Mouse (Mus musculus): ENCODE measurements at regions not wholly inside any gene's neighbourhood (a gene's known extent, or its start where the extent isn't known, plus 50 kb on each side); places are given as distances from the start of the nearest gene placed in this dataset.

DNA sequence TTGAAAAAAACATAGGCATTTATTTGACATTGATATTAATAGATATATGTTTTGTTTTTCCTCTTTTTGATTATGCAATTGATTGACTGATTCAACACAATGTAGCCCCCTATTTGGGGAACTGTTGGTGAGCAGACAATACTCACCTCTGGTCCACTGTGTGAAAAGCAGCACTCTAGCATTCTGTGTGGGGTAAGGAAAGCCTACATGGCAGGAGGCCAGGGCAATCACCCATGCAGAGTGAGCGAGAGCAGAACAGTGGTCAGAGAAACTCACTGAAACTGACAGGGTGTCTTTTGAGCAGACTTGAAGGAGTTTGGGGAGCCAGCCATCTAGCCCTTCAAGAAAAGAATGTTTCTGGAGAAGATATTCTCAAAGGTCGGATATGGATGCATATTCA lies 73.2 kb upstream of the Azi2 start:
- DNase-seq (ENCODE audit: low spot score): no peak

GRCm38 (mm10) chr9:117966326-117966989 lies 73.8 kb upstream of the Azi2 start:
- no peak for DNase-seq (ENCODE audit: low spot score)

GRCm38 (mm10) chr9:117962088-117963030 lies 77.9 kb upstream of the Azi2 start:
- peak; percentile 22 for DNase-seq (ENCODE audit: low spot score)

- DNase-seq (ENCODE audit: low spot score): no peak
Observed at GRCm38 (mm10) chr9:117959845-117960244, 80.5 kb upstream of the Azi2 start.

DNA sequence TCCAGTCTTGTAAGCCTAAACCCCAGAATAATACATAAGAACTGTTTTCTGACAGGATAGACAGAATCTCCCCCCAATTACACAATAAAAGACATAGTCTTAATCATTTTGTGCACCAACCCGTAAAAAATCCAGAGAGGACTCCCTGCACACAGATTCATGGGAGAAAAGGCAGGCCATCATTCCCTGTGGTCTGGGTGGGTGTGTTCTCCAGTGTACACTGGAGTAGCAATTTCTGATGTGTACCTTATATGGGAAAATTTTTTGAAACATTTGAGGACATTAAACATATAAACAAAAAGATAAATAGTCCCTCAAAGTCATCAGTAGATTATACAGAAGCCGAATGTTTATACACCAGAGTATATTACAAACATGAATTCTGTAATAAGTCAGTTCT lies 83.1 kb upstream of the Azi2 start:
- DNase-seq (ENCODE audit: low spot score): no peak

DNA sequence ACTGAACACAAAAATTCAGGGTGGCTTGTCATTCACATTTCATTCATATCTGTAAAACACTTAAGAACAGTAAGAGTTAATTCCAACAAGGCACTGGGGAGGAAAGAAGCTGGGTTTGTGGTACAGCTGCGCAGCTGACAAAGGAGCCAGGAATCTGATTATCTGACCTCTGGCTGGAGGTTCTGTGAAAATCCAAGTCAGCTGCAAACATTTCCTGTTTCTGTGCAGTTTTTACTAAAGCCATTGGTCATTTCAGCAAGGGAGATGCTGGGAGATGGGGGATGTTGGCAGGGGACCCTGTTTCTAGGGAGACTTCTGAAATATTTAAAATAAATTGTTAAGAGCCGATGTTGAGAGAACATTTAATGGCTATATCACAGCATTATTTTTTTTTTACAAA lies 83.6 kb upstream of the Azi2 start:
- no peak for DNase-seq (ENCODE audit: low spot score)

DNA sequence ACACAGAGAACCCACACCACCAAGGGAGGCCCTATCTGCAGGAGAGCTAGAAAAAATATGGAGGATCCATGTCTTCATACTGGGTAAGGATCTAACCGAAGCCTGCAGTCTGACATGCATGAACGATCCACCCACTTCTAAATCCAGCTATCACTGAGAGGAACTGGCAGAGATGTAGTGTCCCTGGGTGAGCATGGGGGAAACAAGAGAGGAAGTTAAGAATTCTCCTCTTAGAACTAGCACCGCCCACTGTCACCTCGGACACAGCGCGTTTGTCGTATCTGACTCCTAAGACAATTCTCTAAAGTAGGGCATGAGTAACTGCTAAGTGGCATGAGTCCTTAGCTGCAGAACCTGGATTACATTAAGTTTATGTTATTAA lies 112.8 kb upstream of the Azi2 start:
- no peak for DNase-seq (ENCODE audit: low spot score)

- DNase-seq (ENCODE audit: low spot score): peak; percentile 68
Observed at GRCm38 (mm10) chr9:117926700-117927465, 113.4 kb upstream of the Azi2 start.

DNA sequence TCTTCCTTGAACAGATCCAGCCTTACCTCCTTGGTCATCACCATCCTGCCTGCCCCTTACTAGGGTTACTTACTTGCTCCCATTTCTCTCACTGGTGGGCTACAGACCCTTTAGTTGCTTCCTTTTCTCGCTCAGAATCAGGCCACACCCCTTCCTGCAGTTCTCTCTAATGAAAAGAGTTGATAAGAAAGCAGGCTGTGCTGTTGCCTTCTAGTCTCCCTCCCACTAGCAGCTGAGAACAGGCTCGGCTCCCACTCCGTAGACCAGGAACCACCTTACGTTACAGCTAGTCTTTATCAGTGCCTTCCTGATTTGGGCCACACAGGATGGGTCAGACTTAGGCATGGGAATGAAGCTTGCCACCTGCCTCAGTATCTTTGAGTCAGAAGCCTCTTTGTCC lies 117.3 kb upstream of the Azi2 start:
- no peak for DNase-seq (ENCODE audit: low spot score)

DNA sequence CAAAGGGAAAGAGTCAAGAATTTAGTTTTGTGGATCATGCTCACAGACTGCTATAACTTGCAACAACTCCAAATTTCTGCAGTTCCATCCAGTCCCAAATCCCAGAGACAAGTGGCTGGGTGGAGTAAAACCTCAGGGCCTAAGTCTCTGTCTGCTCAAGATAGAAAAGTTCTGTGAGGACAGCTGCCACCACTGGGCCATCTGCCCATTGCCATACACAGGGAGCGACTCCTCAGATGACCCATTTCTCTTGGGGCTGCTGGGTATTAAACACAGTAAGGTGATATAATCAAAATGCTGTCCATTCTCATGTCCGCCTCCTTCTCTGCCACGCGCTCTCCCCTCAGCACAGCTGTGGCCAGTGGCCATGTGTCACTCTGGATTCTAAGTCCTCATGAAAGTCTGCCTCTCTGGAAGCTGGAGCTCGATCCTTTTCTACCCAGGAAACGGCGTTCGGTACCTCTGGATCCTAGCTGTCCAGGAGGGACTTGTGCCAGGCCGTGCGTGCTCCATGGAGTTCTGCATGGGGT lies 132.3 kb upstream of the Azi2 start:
- DNase-seq (ENCODE audit: low spot score): no peak

DNA sequence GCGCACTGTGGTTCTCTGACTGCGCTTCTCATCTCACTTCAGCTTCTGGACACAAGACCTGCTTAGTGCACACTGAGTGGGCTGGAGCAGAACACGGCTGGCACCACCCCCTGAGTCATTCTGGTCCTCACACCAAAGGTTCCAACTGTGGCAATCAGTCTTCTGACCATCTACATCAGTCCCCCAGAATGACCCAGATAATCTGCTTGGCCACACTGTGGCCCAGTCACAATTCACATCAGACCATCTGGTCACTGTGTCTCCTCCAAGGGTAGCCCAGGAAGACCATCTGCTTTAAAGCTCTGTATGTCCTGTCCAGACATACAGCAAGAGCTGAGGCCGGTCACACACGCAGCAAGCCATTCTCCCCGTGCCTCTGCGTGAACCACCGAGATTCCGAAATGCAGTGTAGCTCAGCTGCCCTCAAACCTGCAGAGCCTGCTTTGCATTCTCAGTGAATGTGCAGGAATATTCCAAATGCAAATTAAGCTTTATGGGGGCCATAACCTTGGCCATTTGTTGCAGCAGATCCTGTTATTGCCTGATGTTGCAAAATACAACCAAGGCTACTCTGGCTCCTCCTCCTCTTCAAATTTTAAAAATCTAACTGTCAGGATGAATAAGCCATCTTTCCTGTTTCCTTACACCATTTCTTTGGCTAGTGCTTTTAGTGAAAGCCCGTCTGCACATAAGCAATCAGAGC lies 135.1 kb upstream of the Azi2 start:
- no peak for DNase-seq (ENCODE audit: low spot score)

GRCm38 (mm10) chr9:117904621-117905020 lies 135.7 kb upstream of the Azi2 start:
- no peak for DNase-seq (ENCODE audit: low spot score)

GRCm38 (mm10) chr9:117903025-117903424 lies 137.3 kb upstream of the Azi2 start:
- DNase-seq (ENCODE audit: low spot score): peak; percentile 8

DNA sequence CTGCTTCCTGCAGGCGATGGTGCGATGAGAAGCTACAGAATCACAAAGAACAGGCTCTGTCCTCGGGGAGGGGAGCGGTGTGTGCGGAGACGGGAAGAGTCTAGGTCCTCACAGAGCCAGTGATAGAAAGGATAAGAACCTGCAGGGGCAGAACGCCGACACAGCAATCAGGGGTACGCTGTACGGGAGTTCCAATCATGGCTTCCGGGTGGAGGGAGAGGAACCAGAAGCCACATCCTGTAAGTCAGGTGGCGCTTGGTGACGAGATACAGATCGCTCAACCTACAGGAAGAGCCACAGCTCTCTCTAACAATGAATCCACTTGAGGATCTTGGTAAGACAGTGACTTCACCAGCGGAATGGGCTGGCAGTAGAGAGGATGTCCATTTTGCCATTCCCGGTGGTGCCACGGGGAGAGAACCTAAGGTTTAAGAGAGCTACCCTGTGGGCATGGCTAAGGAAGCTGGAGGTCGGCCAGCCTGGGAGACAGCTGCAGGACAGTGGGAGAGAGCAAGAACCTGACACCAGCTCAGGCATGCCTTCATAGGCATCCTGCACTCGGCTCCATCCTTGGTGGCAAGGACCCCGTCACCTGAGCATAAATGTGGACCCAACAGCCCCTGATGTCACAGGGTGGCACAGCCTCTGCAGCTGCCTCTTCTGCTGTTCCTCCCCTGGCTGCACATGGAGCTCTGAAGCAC lies 137.9 kb upstream of the Azi2 start:
- peak; percentile 83 for DNase-seq (ENCODE audit: low spot score)

DNA sequence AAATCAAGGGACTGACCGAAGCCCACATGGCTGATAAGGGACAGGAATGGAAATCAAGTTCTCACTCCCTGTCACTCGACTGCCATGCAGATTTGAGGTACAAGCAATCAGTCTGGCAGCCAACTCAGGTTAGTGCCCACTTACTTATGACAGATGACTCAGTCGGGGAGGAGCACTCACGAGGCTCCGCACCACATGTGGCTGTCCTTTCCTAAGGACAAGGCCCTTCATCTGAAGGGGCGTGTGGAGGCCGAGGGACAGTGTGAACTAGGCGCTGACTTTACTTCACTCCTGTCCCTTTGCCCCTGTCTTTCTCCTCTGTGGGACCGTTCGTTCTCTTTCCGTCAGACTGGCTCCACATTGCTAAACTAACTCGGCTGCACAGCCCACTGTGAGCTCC lies 139.7 kb upstream of the Azi2 start:
- no peak for DNase-seq (ENCODE audit: low spot score)

DNA sequence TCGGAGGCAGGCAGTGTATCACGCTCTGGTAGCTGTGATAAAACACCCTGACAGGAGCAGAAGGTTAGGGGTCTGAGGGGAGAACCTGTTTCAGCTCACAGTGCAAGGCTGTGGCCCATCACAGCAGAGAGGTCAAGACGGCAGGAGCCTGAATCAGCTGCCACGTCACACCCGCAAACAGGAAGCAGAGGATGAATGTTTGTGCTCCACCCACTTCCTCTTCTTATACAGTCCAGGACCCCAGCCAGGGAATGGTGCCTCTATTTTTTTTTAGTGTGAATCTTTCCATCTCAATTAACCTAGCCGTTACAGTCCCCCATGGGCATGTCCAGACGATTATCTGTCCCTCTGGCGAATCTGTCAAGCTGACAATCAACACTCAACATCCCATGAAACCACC lies 143.8 kb upstream of the Azi2 start:
- DNase-seq (ENCODE audit: low spot score): no peak

GRCm38 (mm10) chr9:117892601-117893000 lies 147.7 kb upstream of the Azi2 start:
- DNase-seq (ENCODE audit: low spot score): peak; percentile 54

DNA sequence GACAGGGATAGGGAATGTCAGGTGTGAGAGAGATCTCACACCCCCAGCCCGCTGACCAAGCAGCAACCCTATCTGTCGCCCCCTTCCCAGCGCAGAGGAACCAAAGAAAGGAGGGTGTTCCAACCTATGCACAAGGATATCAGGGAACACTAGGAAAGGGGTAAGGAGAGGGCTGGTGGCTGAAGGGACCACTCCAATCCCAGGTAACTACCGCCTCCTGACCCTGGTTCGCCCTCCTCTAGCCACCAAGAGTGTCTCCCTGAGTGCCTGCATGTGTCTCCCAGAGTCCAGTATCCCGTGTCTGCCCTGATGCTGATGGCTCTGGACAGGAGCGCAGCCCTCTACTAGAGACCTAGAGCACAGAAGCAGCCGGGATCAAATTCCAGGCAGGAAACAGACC lies 167.1 kb upstream of the Azi2 start:
- no peak for DNase-seq (ENCODE audit: low spot score)

GRCm38 (mm10) chr9:117872387-117873081 lies 167.8 kb upstream of the Azi2 start:
- no peak for DNase-seq (ENCODE audit: low spot score)

DNA sequence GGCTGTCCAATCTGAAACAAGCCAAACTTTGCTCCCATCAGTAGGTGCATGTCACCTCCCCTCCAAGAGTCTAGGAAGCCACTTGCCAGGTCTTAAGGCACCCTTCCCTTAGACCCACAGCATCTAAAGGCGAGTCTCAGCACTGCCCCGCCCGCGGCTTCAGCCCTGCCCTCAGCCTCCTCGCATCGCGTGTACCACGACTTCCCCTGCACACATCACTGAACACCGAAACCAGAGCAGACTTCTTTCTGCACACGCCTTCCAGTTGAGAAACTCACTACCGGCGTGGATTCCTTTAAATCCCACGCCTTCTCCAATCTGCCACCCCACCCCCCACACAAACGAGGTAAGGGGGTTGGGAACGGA lies 168.3 kb upstream of the Azi2 start:
- no peak for DNase-seq (ENCODE audit: low spot score)

DNA sequence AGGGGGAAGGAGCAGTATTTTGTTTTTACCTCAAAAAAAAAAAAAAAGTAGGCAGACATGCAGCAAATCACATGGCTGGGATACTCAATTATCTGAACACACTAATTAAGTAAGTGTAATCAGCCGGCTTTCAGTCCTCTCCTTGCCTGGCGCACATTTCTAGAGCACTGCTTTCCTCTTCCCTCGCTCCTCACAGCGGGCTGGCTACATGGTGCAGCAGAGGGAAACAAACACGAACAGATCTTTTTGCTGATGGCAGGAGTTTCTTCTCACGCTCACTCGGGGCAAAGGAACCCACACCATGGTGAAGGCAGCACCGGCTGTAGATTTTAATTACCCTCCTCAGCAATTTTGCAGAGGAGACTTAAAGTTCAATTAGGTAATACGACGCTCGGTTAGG lies 169.7 kb upstream of the Azi2 start:
- no peak for DNase-seq (ENCODE audit: low spot score)
